Mouse (Mus musculus) midbrain, embryonic 14.5 days (tissue): Measurements from ENCODE around the gene Rnf216. TPM values are rescaled to one million over a fixed set of nuclear protein-coding genes. Genes with fewer than 3 reads are reported as not detected.
A peak's percentile ranks its signal among the peaks of the same experiment; 100 is the strongest.

Source experiments
- ATAC-seq: fragments of 200-750 bp; cut with Nextera tagmentation; 2 replicates; pipeline ENCODE4 v1.8.0; 2017; ENCODE audit warnings: moderate number of reproducible peaks, moderate library complexity; ENCODE audit not compliant: low FRiP score, low TSS enrichment
- DNase-seq: peaks from one replicate; pipeline ENCODE4 v3.0.0-alpha.2; 2015
- H3K27ac ChIP-seq: fragments of 300-500 bp; sonication (generic); replicated peaks from 2 replicates; pipeline ENCODE4 v1.5.1; 2014; ENCODE audit warnings: mild to moderate bottlenecking, low read depth, low read length, moderate library complexity
- H3K27me3 ChIP-seq: fragments of 300-500 bp; sonication (generic); 2 replicates; pipeline ENCODE4 v1.6.1; 2014; ENCODE audit warnings: low read length, control low read depth, mixed read lengths; ENCODE audit not compliant: control insufficient read depth, insufficient read depth
- H3K36me3 ChIP-seq: fragments of 300-500 bp; sonication (generic); 2 replicates; pipeline ENCODE4 v1.6.1; 2014; ENCODE audit warnings: low read length, control low read depth; ENCODE audit not compliant: control insufficient read depth, insufficient read depth
- H3K4me1 ChIP-seq: fragments of 300-500 bp; sonication (generic); 2 replicates; pipeline ENCODE4 v1.6.1; 2014; ENCODE audit warnings: mild to moderate bottlenecking, antibody characterized with exemption, low read length, control low read depth; ENCODE audit not compliant: control insufficient read depth, insufficient read depth
- H3K4me2 ChIP-seq: fragments of 300-500 bp; sonication (generic); 2 replicates; pipeline ENCODE4 v1.6.1; 2014; ENCODE audit warnings: mild to moderate bottlenecking, low read length, moderate library complexity
- H3K4me3 ChIP-seq: fragments of 300-500 bp; sonication (generic); replicated peaks from 2 replicates; pipeline ENCODE4 v1.5.1; 2014; ENCODE audit warnings: low read depth, low read length
- H3K9ac ChIP-seq: fragments of 300-500 bp; sonication (generic); replicated peaks from 2 replicates; pipeline ENCODE4 v1.6.1; 2014; ENCODE audit warnings: mild to moderate bottlenecking, low read length, moderate library complexity
- H3K9me3 ChIP-seq: fragments of 300-500 bp; sonication (generic); 2 replicates; pipeline ENCODE4 v1.6.1; 2016; ENCODE audit warnings: low read length, control low read depth, mixed read lengths; ENCODE audit not compliant: control insufficient read depth
- WGBS: fragments of 180-500 bp; shearing (Covaris S2); extraction: QIAGEN DNeasy Blood & Tissue Kit; methylation state at CpG from one replicate; pipeline ENCODE4 v1.1.7; 2014; 5-methylcytosine and 5-hydroxymethylcytosine counted together
- polyA plus RNA-seq: library from polyadenylated mRNA; unstranded; fragments of >200 nt; fragmentation: Nextera tagmentation; extraction: Ambion mirVana; gene quantifications from 2 replicates; pipeline ENCODE4 v1.2.1, GENCODE M21; 2014

Gene Rnf216
- 28.9 and 32.1 TPM in 2 replicates for polyA plus RNA-seq

DNA sequence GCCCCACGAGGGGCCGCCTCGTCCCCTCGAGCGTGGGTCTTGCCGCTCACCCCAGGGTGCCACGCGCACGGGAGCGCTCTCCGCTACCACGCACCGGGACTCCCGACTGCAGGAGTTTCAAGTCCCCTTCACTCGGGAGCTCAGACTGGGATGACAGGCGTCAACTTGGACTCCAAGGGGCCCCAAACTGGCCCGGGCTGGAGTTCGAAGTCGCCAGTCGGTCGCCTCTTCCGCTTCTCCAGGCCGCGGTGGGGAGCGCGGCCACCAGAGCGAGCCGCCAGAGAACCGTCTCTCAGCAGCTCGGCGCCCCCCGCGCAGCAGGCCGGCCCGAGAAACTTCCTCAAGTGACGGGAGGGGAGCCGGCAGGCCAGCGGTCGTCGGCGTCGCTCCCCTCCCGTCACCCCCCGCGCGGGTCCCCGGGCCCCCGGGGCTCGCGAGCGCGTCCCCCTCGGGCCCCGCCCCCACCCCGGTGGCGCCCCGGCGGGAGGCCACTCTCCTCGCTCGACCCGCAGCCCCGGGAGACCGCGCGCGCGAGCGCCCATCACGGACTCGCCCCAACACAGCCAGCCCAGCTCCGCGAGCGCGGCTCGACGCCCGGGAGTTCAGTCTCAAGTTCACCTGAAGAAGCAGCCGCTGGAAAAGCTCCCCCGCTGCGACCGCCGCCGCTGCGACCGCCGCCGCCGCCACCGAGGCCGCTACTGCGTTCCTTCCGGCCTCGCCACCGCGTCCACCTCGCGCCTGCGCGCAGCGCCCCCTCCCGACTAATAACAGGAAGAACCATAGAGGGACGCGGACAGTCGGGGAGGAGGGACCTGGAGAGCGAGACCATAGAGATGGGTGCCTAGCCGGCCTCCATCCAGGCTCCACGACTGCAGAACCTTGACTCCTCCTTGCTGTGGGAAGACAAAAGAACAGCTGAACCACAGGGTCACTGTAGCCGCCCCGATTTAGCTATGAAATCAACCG lies at the start of gene Rnf216:
Gene Rnf216, minus strand, starts transcription at position 714 of the 966 bp plus-strand sequence.
- Histone ChIP-seq H3K4me3 (peak within 1 kb of the TSS; percentile 87), H3K9me3 (no peaks in the 10 kb centered on the region), H3K4me1 (peaks cover 11% of the 10 kb centered on the region), H3K27ac (peak within 1 kb of the TSS; percentile 87), H3K9ac (peak within 1 kb of the TSS; percentile 75), H3K36me3 (no peaks in the 10 kb centered on the region), H3K4me2 (peak within 1 kb of the TSS; percentile 67), H3K27me3 (no peaks in the 10 kb centered on the region)
- peak; percentile 96 for DNase-seq
- ATAC-seq = peak; percentile 93
- 1% methylated on average over 104 of the region's 110 CpGs for WGBS

DNA sequence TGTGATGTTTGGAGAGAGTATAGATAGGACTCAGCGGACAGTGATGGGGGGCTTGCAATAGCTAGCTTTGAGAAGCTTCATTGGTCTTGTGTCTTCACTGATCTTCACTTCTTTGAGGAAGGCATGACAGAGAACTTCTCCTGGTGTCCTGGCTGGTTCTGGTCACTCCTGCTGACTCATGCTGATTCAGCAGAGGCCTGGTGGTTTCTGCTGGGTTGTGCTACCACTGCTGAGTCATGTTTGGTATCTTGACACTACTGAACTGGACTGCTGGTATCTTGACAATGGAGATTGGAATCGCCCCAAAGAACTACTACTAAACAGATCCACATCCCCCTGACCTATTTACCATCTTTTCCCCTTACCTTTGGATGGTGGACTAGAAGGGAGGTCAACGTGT lies 42.7 kb upstream of the Rnf216 start:
- Histone ChIP-seq H3K4me1 (no peaks in the 10 kb centered on the region), H3K36me3 (no peaks in the 10 kb centered on the region), H3K4me2 (no peak overlapping the region), H3K27me3 (peaks cover 12% of the 10 kb centered on the region), H3K27ac (no peak overlapping the region), H3K9ac (no peak overlapping the region), H3K9me3 (no peaks in the 10 kb centered on the region), H3K4me3 (no peak overlapping the region)
- ATAC-seq = no peak
- DNase-seq = no peak
- 89% methylated on average over 3 of the region's 3 CpGs for WGBS

DNA sequence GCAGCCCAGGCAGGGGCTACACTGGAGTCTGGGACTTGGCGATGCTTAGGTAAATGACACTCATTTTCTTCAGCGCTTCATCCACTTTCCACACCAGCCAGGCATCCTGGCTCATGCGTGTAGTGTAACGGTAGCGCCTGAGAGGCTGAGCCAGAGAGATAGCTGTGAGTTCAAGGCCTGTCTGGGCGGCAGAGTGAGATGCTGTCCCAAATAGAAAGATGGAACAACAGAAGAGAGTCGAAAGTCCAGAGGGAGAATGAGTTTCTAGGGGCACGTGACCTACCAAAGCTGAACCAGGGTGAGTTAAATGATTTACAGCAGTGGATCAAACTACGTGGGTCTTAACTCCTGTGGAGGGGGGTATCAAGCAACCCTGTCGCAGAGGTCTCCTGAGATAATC lies 41.0 kb upstream of the Rnf216 start:
- Histone ChIP-seq H3K36me3 (no peaks in the 10 kb centered on the region), H3K4me3 (no peak overlapping the region), H3K9ac (no peak overlapping the region), H3K9me3 (no peaks in the 10 kb centered on the region), H3K27me3 (peaks cover 12% of the 10 kb centered on the region), H3K4me1 (no peaks in the 10 kb centered on the region), H3K27ac (no peak overlapping the region), H3K4me2 (no peak overlapping the region)
- no peak for ATAC-seq
- no peak for DNase-seq
- 92% methylated on average over 10 of the region's 10 CpGs for WGBS

DNA sequence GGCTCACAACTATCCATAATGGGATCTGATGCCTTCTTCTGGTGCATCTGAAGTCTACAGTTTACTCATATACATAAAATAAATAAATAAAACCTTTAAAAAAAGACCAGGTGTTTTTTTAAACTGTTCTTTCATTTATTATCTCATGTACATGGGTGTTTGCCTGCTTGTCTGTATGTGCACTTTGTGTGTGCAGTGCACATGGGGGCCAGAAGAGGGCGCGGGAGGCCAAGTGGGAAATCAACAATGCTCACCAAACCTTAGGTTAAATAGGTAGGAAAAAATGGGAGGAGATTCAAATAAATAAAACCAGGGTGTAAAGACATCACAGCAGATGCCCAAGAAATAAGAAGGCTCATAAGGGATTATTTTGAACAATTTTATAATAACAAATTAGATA lies 37.2 kb upstream of the Rnf216 start:
- no peaks in the 10 kb centered on the region for H3K4me1 ChIP-seq
- WGBS = 81% methylated on average over 2 of the region's 2 CpGs
- H3K36me3 ChIP-seq = no peaks in the 10 kb centered on the region
- H3K4me3 ChIP-seq = no peak overlapping the region
- ATAC-seq (no peak), DNase-seq (no peak)
- H3K9me3 ChIP-seq = no peaks in the 10 kb centered on the region
- H3K27ac ChIP-seq = no peak overlapping the region
- no peak overlapping the region for H3K9ac ChIP-seq
- H3K27me3 ChIP-seq = no peaks in the 10 kb centered on the region
- no peak overlapping the region for H3K4me2 ChIP-seq

DNA sequence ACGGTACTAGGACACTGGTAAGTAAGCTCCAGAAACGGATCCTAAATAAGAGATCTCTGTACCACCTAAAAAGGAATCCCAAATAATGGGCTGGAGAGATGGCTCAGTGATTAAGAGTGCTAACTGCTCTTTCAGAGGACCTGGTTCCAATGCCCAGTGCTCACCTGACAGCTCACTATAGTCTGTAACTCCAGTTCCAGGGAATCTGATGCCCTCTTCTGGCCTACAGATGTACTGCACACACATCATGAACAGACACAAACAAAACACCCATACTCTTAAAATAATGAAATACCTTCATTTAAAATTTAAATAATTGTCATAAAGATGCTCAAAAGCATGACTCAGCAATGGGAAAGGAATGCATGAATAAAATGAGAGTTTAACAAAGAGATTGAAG lies 36.7 kb upstream of the Rnf216 start:
- H3K36me3 ChIP-seq = no peaks in the 10 kb centered on the region

DNA sequence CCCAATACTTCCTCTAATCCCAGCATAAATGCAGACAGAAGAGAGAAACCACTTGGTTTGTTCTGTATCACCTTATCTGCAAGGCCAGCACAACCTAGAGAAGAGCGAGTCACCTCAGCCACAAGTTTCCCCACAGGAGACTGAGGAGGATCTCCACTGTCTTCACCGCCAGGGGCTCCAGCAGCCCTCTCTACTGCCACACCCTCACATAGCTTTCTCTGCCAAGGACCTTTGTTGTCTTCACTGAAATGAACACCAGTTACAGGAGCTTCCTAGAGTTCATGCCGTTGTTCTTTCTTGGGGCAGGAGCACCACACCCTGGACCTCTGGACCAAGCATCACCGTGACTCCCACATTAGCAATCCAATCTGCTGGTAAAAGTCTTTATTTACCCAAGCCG lies 35.9 kb upstream of the Rnf216 start:
- no peaks in the 10 kb centered on the region for H3K9me3 ChIP-seq
- H3K36me3 ChIP-seq = no peaks in the 10 kb centered on the region
- WGBS = 93% methylated on average over 5 of the region's 5 CpGs
- ATAC-seq (no peak), DNase-seq (no peak)
- no peak overlapping the region for H3K9ac ChIP-seq
- H3K4me1 ChIP-seq = no peaks in the 10 kb centered on the region
- no peak overlapping the region for H3K4me2 ChIP-seq
- no peak overlapping the region for H3K4me3 ChIP-seq
- H3K27ac ChIP-seq = no peak overlapping the region
- no peaks in the 10 kb centered on the region for H3K27me3 ChIP-seq

More for the DNA sequence above, 36.7 kb upstream of the Rnf216 start:
- Histone ChIP-seq H3K9ac (no peak overlapping the region), H3K9me3 (no peaks in the 10 kb centered on the region), H3K4me3 (no peak overlapping the region), H3K27ac (no peak overlapping the region), H3K4me2 (no peak overlapping the region), H3K27me3 (no peaks in the 10 kb centered on the region), H3K4me1 (no peaks in the 10 kb centered on the region)
- ATAC-seq (no peak), DNase-seq (no peak)
- 92% methylated on average over 2 of the region's 2 CpGs for WGBS

DNA sequence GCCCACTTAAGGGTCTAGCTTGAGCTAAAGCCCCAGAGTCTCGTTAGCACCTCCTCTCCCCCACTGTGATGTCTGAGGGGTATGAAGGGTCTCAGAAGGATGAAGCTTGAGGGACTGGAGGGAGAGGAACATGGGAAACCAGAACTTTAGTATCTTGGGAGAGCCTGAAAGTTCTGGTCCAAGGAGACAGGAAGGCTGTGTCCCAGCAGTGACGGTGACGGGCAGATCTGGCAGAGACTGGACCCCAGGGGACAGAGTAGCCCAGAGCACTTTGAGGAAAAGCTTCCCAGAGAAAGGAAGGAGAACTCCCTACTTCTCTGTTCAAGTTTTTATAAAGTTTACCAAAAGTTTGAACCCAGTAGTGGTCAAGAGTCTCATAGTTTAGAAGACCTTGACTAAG lies 34.7 kb upstream of the Rnf216 start, which contains the start of gene Olfr718-ps1:
Gene Olfr718-ps1, minus strand, starts transcription at position 101 of the 400 bp plus-strand sequence.
- ATAC-seq (no peak), DNase-seq (no peak)
- Histone ChIP-seq H3K36me3 (no peaks in the 10 kb centered on the region), H3K9me3 (no peaks in the 10 kb centered on the region), H3K9ac (no peak within 1 kb of the TSS), H3K4me1 (no peaks in the 10 kb centered on the region), H3K4me2 (no peak within 1 kb of the TSS), H3K27me3 (no peaks in the 10 kb centered on the region), H3K4me3 (no peak within 1 kb of the TSS), H3K27ac (no peak within 1 kb of the TSS)
- WGBS = 76% methylated on average over 3 of the region's 3 CpGs

DNA sequence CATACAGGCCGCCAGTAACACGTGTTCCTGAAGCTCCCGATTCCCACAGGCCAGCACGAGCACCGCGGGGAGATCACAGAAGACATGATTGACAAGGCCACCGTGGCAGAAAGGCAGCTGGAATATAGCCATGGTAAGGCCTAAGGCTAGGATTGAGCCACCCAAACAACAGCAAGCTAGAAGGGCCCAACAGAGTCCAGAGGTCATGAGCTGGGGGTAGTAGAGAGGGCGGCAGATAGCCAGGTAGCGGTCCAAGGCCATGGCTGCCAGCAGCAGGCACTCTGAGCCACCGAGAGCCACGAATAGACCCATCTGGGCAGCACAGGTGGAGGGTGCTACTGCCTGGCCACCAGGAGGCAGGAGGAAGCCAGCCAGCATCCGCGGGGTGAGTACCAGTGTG lies 24.8 kb upstream of the Rnf216 start:
- ATAC-seq = no peak
- no peak for DNase-seq

DNA sequence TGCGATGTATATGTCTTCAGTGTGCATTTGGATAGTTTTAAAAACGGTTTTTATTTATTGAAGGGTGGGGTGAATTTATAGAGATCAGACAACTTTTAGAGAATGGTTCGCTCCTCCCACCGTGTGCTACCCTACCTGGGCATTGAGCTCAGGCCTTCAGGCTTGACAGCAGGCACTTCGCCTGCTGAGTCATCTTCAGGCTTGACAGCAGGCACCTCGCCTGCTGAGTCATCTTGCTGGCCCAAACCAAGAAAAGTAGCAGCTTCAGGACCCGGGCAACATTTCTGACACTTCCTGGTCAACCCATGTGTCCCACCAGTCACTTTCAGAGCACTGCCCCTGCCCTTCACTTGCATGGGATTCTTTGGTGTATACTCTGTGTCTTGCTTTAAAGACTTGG lies 22.2 kb upstream of the Rnf216 start:
- H3K4me2 ChIP-seq = no peak overlapping the region
- H3K27ac ChIP-seq = no peak overlapping the region
- ATAC-seq (no peak), DNase-seq (no peak)
- H3K4me1 ChIP-seq = no peaks in the 10 kb centered on the region
- no peaks in the 10 kb centered on the region for H3K27me3 ChIP-seq
- no peak overlapping the region for H3K9ac ChIP-seq
- H3K4me3 ChIP-seq = no peak overlapping the region
- H3K9me3 ChIP-seq = no peaks in the 10 kb centered on the region
- 91% methylated on average over 7 of the region's 7 CpGs for WGBS
- H3K36me3 ChIP-seq = no peaks in the 10 kb centered on the region

More for the DNA sequence above, 24.8 kb upstream of the Rnf216 start:
- H3K27ac ChIP-seq = no peak overlapping the region
- no peak overlapping the region for H3K4me3 ChIP-seq
- H3K9ac ChIP-seq = no peak overlapping the region
- H3K36me3 ChIP-seq = no peaks in the 10 kb centered on the region
- 83% methylated on average over 13 of the region's 13 CpGs for WGBS
- H3K4me2 ChIP-seq = no peak overlapping the region
- no peaks in the 10 kb centered on the region for H3K27me3 ChIP-seq
- no peaks in the 10 kb centered on the region for H3K9me3 ChIP-seq
- H3K4me1 ChIP-seq = no peaks in the 10 kb centered on the region
